Mouse (Mus musculus) liver, adult 2 months (tissue): ENCODE measurements around the gene Ppp4r1. TPM values are rescaled to one million over a fixed set of nuclear protein-coding genes. Genes with fewer than 3 reads are reported as not detected.

Experiments
- DNase-seq: peaks from one replicate; pipeline ENCODE4 v3.0.0-alpha.2; 2011; ENCODE audit warnings: low read depth, low spot score; ENCODE audit errors: extremely low read depth
- H3K27ac ChIP-seq: fragments of 200-500 bp; replicated peaks from 2 replicates; pipeline ENCODE4 v1.5.1; 2012; ENCODE audit warnings: low read depth, mild to moderate bottlenecking, control low read depth, inconsistent platforms, low read length; ENCODE audit not compliant: insufficient read depth
- H3K27me3 ChIP-seq: fragments of 200-500 bp; 2 replicates; pipeline ENCODE4 v1.6.1; 2012; ENCODE audit warnings: mild to moderate bottlenecking, moderate library complexity, low read length, inconsistent platforms; ENCODE audit not compliant: control insufficient read depth, insufficient read depth
- H3K36me3 ChIP-seq: fragments of 200-500 bp; 2 replicates; pipeline ENCODE4 v1.6.1; 2012; ENCODE audit warnings: low read length, inconsistent platforms; ENCODE audit not compliant: control insufficient read depth, insufficient read depth
- H3K4me1 ChIP-seq: fragments of 200-500 bp; 2 replicates; pipeline ENCODE4 v1.6.1; 2011; ENCODE audit warnings: low read length; ENCODE audit not compliant: control insufficient read depth, insufficient read depth
- H3K4me3 ChIP-seq: fragments of 200-500 bp; 2 replicates; pipeline ENCODE4 v1.5.1; 2011; ENCODE audit warnings: low read depth, mild to moderate bottlenecking, control low read depth, low read length, moderate library complexity; ENCODE audit not compliant: insufficient read depth
- H3K79me2 ChIP-seq: fragments of 200-500 bp; 2 replicates; pipeline ENCODE4 v1.6.1; 2012; ENCODE audit warnings: inconsistent platforms, mild to moderate bottlenecking, low read length, moderate library complexity; ENCODE audit not compliant: control insufficient read depth, insufficient read depth
- H3K9ac ChIP-seq: fragments of 200-500 bp; 2 replicates; pipeline ENCODE4 v1.6.1; 2012; ENCODE audit warnings: low read depth, mild to moderate bottlenecking, control low read depth, inconsistent platforms, low read length
- CTCF ChIP-seq: fragments of 200-500 bp; IDR thresholded peaks from 2 replicates; pipeline ENCODE4 v1.5.1; 2011; ENCODE audit warnings: low read depth, low read length, control low read depth
- POLR2A ChIP-seq: fragments of 200-500 bp; IDR thresholded peaks from 2 replicates; pipeline ENCODE4 v1.6.1; 2011; ENCODE audit warnings: low read length, control low read depth; ENCODE audit not compliant: insufficient read depth; ENCODE audit errors: extremely low read depth
- WGBS: fragments of 180-500 bp; shearing (Covaris S2); methylation state at CpG from one replicate; pipeline ENCODE4 v1.1.7; 2018; 5-methylcytosine and 5-hydroxymethylcytosine counted together
- polyA plus RNA-seq: library from polyadenylated mRNA; depleted of rRNA; stranded (reverse); fragments of >200 nt; gene quantifications from 2 replicates; pipeline ENCODE4 v1.2.3, GENCODE M21; 2012
- total RNA-seq: library from RNA; depleted of rRNA; stranded (reverse); fragments of >200 nt; gene quantifications from 2 replicates; pipeline ENCODE4 v1.2.3, GENCODE M21; 2014

Gene Ppp4r1
- total and polyA plus RNA-seq, 2 experiments: 12.6 to 15.1 TPM

DNA sequence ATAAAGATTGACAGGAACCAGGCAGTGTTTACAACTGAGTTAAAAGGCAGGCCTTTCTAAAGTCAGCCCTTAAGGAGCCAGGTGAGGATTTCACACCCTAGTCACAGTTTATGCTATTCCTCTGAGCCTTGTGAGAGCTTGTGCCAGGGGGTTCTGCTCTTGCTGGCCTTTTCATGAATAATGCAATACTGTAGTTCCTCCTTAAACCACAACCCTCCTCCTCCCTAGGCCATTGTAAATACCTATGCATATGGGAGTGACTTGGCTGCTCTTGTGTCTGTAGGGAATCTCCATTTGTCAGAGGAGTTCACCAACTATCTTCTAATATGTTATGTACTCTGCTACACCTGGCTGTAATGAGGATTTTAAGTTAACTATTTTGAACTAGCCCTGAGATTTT is 3.3 kb downstream of the Ppp4r1 start:
- DNase-seq: no peak
- Histone ChIP-seq H3K79me2 (peaks cover 34% of the 10 kb centered on the region; the same call in 1 of the 2 replicates), H3K4me3 (no peak overlapping the region), H3K27ac (no peak overlapping the region), H3K36me3 (no peaks in the 10 kb centered on the region), H3K4me1 (peaks cover 7% of the 10 kb centered on the region; the same call in 1 of the 2 replicates), H3K27me3 (no peaks in the 10 kb centered on the region), H3K9ac (no peak overlapping the region)
- TF ChIP-seq CTCF (no peak), POLR2A (no peak)

GRCm38 (mm10) chr17:65786225-65786624 is 3.9 kb downstream of the Ppp4r1 start:
- DNase-seq: no peak
- Histone ChIP-seq H3K36me3 (no peaks in the 10 kb centered on the region), H3K9ac (no peak overlapping the region), H3K79me2 (peaks cover 36% of the 10 kb centered on the region; the same call in 1 of the 2 replicates), H3K4me3 (no peak overlapping the region), H3K4me1 (peaks cover 7% of the 10 kb centered on the region; the same call in 1 of the 2 replicates), H3K27ac (no peak overlapping the region), H3K27me3 (no peaks in the 10 kb centered on the region)
- TF ChIP-seq POLR2A (no peak), CTCF (no peak)
- WGBS: 67% methylated on average over 7 of the region's 7 CpGs

- no peak for DNase-seq
- 92% methylated on average over 4 of the region's 4 CpGs for WGBS
- no peaks in the 10 kb centered on the region for H3K36me3 ChIP-seq
Observed at GRCm38 (mm10) chr17:65787261-65787660, 4.9 kb downstream of the Ppp4r1 start.

GRCm38 (mm10) chr17:65788542-65789291 is 6.3 kb downstream of the Ppp4r1 start:
- Histone ChIP-seq H3K27me3 (no peaks in the 10 kb centered on the region), H3K36me3 (no peaks in the 10 kb centered on the region), H3K27ac (no peak overlapping the region), H3K79me2 (peaks cover 50% of the 10 kb centered on the region), H3K4me3 (no peak overlapping the region), H3K9ac (no peak overlapping the region), H3K4me1 (peaks cover 7% of the 10 kb centered on the region; the same call in 1 of the 2 replicates)
- peak; percentile 36 for DNase-seq
- WGBS: 59% methylated on average over 12 of the region's 12 CpGs
- TF ChIP-seq CTCF: no peak

More at GRCm38 (mm10) chr17:65787261-65787660, 4.9 kb downstream of the Ppp4r1 start:
- H3K27ac ChIP-seq: no peak overlapping the region
- H3K79me2 ChIP-seq: peaks cover 44% of the 10 kb centered on the region
- no peak overlapping the region for H3K4me3 ChIP-seq
- H3K27me3 ChIP-seq: no peaks in the 10 kb centered on the region
- TF ChIP-seq POLR2A: no peak
- no peak for TF ChIP-seq CTCF
- no peak overlapping the region for H3K9ac ChIP-seq
- peaks cover 7% of the 10 kb centered on the region; the same call in 1 of the 2 replicates for H3K4me1 ChIP-seq

DNA sequence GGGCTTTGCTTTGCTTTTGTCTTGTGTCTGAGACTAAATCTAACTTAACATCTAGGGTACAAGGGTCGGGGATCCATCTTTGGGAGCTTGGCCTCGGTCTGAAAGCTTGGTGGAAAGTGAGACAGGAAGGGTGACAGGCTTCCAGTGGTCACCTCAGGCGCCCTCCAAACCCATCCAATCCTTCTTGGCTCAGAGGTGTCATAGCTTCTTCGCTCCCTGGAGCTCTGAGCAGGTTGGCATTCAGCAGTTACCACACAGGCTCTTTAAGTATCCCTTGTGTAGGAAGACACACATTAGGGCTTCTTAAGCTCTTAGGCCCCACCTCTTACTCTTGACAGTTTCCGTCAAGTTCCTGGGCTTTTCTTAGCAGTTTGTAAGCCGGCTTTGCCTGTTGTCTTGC is 7.2 kb downstream of the Ppp4r1 start:
- no peak overlapping the region for H3K4me3 ChIP-seq
- no peak for TF ChIP-seq POLR2A
- TF ChIP-seq CTCF: no peak
- H3K36me3 ChIP-seq: no peaks in the 10 kb centered on the region
- H3K79me2 ChIP-seq: peaks cover 54% of the 10 kb centered on the region
- 89% methylated on average over 6 of the region's 6 CpGs for WGBS
- DNase-seq: no peak
- H3K27ac ChIP-seq: no peak overlapping the region
- peaks cover 4% of the 10 kb centered on the region; the same call in 1 of the 2 replicates for H3K4me1 ChIP-seq
- no peak overlapping the region for H3K9ac ChIP-seq
- no peaks in the 10 kb centered on the region for H3K27me3 ChIP-seq

- Histone ChIP-seq H3K27me3 (no peaks in the 10 kb centered on the region), H3K4me1 (peaks cover 2% of the 10 kb centered on the region; the same call in 1 of the 2 replicates), H3K27ac (no peak overlapping the region), H3K36me3 (no peaks in the 10 kb centered on the region), H3K79me2 (peaks cover 62% of the 10 kb centered on the region), H3K4me3 (no peak overlapping the region), H3K9ac (no peak overlapping the region)
- no peak for DNase-seq
- TF ChIP-seq POLR2A (no peak), CTCF (no peak)
- 98% methylated on average over 2 of the region's 2 CpGs for WGBS
Observed at GRCm38 (mm10) chr17:65791161-65791560, 8.8 kb downstream of the Ppp4r1 start.
